Mouse (Mus musculus): ENCODE data around the gene Unc5b. TPM values are rescaled to one million over a fixed set of nuclear protein-coding genes. Genes with fewer than 3 reads are reported as not detected.

Gene Unc5b
- polyA plus RNA-seq, 1 experiment from 2014 or later, result 4.3 TPM

DNA sequence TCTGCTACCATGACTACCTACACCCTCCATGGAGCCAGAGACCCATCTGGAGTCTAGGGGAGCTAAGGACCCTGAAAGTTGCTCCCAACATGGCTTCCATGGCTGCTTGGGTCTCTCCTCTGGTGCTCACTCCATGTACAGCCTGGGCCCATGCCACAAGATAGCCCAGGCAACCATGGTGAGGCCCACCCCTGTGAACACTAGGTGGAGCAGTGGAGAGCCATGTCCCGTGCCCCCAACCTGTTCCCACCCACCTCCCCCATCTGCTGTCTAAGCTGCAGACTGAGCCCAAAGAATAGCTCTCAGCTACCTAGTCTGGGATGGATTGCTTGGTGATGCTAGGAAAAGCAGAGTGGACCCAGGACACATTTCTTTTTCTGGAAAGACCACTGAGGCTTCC lies 108.0 kb downstream of the Unc5b start:
- no peak for ATAC-seq (ENCODE audit: low FRiP score)
- H3K4me1 ChIP-seq, result peaks cover 12% of the 10 kb centered on the region
- WGBS, result 67% methylated on average over 1 of the region's 1 CpGs
- H3K27me3 ChIP-seq, result no peaks in the 10 kb centered on the region
- H3K9me3 ChIP-seq (replicated peaks), result no peaks in the 10 kb centered on the region
- H3K27ac ChIP-seq, result no peak overlapping the region
- H3K4me3 ChIP-seq, result no peak overlapping the region
- no peak overlapping the region for H3K9ac ChIP-seq
- no peak overlapping the region for H3K4me2 ChIP-seq (replicated peaks)
- H3K36me3 ChIP-seq, result peaks cover 13% of the 10 kb centered on the region; the same call in 1 of the 2 replicates

GRCm38 (mm10) chr10:60721640-60722039 lies 109.7 kb downstream of the Unc5b start:
- no peak for ATAC-seq (ENCODE audit: low FRiP score)
- Histone ChIP-seq H3K9me3 (replicated peaks) (no peaks in the 10 kb centered on the region), H3K9ac (no peak overlapping the region), H3K4me1 (0 out of 2 replicates have a peak, but pooled peaks cover 4% of the 10 kb centered on the region), H3K27ac (no peak overlapping the region; the same call in 1 of the 2 replicates), H3K4me3 (no peak overlapping the region), H3K36me3 (peaks cover 13% of the 10 kb centered on the region; the same call in 1 of the 2 replicates), H3K4me2 (replicated peaks) (no peak overlapping the region), H3K27me3 (no peaks in the 10 kb centered on the region)
- WGBS, result 40% methylated on average over 12 of the region's 12 CpGs

GRCm38 (mm10) chr10:60720461-60720860 lies 110.9 kb downstream of the Unc5b start:
- Histone ChIP-seq H3K27me3 (no peaks in the 10 kb centered on the region), H3K9ac (no peak overlapping the region), H3K4me3 (no peak overlapping the region), H3K9me3 (replicated peaks) (no peaks in the 10 kb centered on the region), H3K4me1 (0 out of 2 replicates have a peak, but pooled peaks cover 4% of the 10 kb centered on the region), H3K36me3 (peaks cover 22% of the 10 kb centered on the region), H3K4me2 (replicated peaks) (no peak overlapping the region), H3K27ac (no peak overlapping the region)
- no peak for ATAC-seq (ENCODE audit: low FRiP score)
- 79% methylated on average over 5 of the region's 5 CpGs for WGBS

- Histone ChIP-seq H3K4me1 (0 out of 2 replicates have a peak, but pooled peaks cover 4% of the 10 kb centered on the region), H3K9me3 (replicated peaks) (peaks cover 6% of the 10 kb centered on the region; the same call in 1 of the 2 replicates), H3K4me2 (replicated peaks) (no peak overlapping the region), H3K9ac (no peak overlapping the region), H3K27me3 (no peaks in the 10 kb centered on the region), H3K27ac (no peak overlapping the region), H3K4me3 (no peak overlapping the region), H3K36me3 (peaks cover 34% of the 10 kb centered on the region)
- ATAC-seq (ENCODE audit: low FRiP score), result no peak
- 83% methylated on average over 2 of the region's 2 CpGs for WGBS
Observed at GRCm38 (mm10) chr10:60718491-60718890, 112.9 kb downstream of the Unc5b start.

DNA sequence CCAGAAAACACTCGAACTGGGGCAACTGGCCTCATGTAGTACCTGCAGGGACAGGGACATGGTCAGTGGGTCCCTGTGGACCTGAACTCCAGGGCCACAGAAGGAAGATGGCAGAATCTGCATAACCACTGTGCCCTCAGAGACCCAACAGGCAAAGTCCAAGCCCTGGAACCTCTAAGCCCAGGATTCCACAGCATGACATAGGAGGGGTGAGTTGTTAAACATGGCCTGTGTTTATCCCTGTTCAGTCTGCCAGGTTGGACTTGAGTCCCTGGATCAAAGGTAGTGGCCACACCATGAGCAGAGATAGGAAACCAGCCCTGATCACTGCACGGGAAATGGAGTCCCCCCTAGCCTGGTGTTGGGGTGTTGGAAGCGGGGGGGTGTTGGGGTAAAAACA lies 114.9 kb downstream of the Unc5b start:
- no peak overlapping the region for H3K27ac ChIP-seq
- H3K4me1 ChIP-seq, result 0 out of 2 replicates have a peak, but pooled peaks cover 4% of the 10 kb centered on the region
- peaks cover 40% of the 10 kb centered on the region for H3K36me3 ChIP-seq
- H3K27me3 ChIP-seq, result no peaks in the 10 kb centered on the region
- WGBS, result 93% methylated on average over 3 of the region's 3 CpGs
- no peak overlapping the region for H3K4me3 ChIP-seq
- H3K9ac ChIP-seq, result no peak overlapping the region
- H3K4me2 ChIP-seq (replicated peaks), result no peak overlapping the region
- peaks cover 6% of the 10 kb centered on the region; the same call in 1 of the 2 replicates for H3K9me3 ChIP-seq (replicated peaks)
- ATAC-seq (ENCODE audit: low FRiP score), result no peak

Other genes starting within 250 kb of the Unc5b start
- gene Cdh23, start 135.1 kb downstream of the Unc5b start, polyA plus RNA-seq (2016; fragmentation: Nextera tagmentation; extraction: Ambion mirVana), result 0.19 and 0.44 TPM in 2 replicates
- gene Slc29a3, start 78.8 kb downstream of the Unc5b start, polyA plus RNA-seq (2016; fragmentation: Nextera tagmentation; extraction: Ambion mirVana), result 11.5 TPM in 2 replicates

All from hindbrain, embryonic 12.5 days (tissue).